Mouse (Mus musculus) liver, embryonic 14.5 days (tissue): ENCODE data around the gene Tns3.

ENCODE experiments used
- CTCF ChIP-seq: IDR thresholded peaks from 2 replicates; pipeline ENCODE4 v1.5.1; 2016; ENCODE audit warnings: antibody characterized with exemption, low read depth, control low read depth
- EP300 ChIP-seq: IDR thresholded peaks from 2 replicates; pipeline ENCODE4 v1.6.1; 2016; ENCODE audit warnings: antibody characterized with exemption, low read depth

DNA sequence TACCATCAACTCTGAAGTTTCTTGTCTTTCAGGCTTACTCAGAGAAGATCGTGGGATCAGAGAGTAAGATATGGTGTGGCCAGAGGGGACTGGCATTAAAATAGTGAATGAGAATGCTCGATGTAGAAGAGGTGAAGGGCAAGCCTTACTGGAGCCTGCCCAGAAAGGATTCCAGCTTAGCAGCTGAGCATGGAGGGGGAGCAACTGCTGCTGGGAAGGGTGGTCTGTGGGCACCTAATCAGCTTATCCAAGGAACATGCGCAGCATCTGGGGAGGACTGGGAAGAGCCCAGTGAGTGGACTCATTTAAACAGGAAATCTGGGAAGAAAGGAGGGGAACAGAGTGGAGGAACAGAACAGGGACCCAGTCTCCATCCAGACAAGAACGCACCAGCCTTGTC lies 26.3 kb upstream of the Tns3 start:
- TF ChIP-seq CTCF (no peak), EP300 (no peak)
